Mouse (Mus musculus) adrenal gland, postnatal 4 days (tissue): ENCODE measurements at regions not wholly inside any gene's neighbourhood (a gene's known extent, or its start where the extent isn't known, plus 50 kb on each side); places are given as distances from the start of the nearest gene placed in this dataset.
A peak's percentile ranks its signal among the peaks of the same experiment; 100 is the strongest.

Source experiments
- DNase-seq, 2 experiments: peaks; one replicate each; pipeline ENCODE4 v3.0.0; 2021 to 2022; ENCODE audit warnings: low spot score in 2 of 2, mixed read lengths in 2 of 2

GRCm38 (mm10) chr6:59556668-59557310, 130.7 kb upstream of the Gprin3 start:
- no peak for DNase-seq

- no peak for DNase-seq
These were observed 110.9 kb upstream of the Gprin3 start for GRCm38 (mm10) chr6:59537025-59537424.

GRCm38 (mm10) chr6:59524940-59525265, 98.8 kb upstream of the Gprin3 start:
- no peak for DNase-seq

- no peak for DNase-seq
These were observed 98.2 kb upstream of the Gprin3 start for GRCm38 (mm10) chr6:59524095-59524939.

GRCm38 (mm10) chr6:59522960-59523359, 96.9 kb upstream of the Gprin3 start:
- DNase-seq = no peak

GRCm38 (mm10) chr6:59500818-59501217, 74.7 kb upstream of the Gprin3 start:
- no peak for DNase-seq

GRCm38 (mm10) chr6:59498800-59499199, 72.7 kb upstream of the Gprin3 start:
- no peak for DNase-seq

GRCm38 (mm10) chr6:59498079-59498478, 72.0 kb upstream of the Gprin3 start:
- DNase-seq = peak in 1 of 2 experiments; percentile 12

GRCm38 (mm10) chr6:59489001-59489575, 63.0 kb upstream of the Gprin3 start:
- no peak for DNase-seq

- no peak for DNase-seq
These were observed 62.3 kb upstream of the Gprin3 start for GRCm38 (mm10) chr6:59488386-59488785.

- no peak for DNase-seq
These were observed 57.9 kb upstream of the Gprin3 start for GRCm38 (mm10) chr6:59484004-59484403.

GRCm38 (mm10) chr6:59483587-59483986, 57.5 kb upstream of the Gprin3 start:
- DNase-seq = no peak
